Mouse (Mus musculus): Measurements from ENCODE around the gene Tmx1. TPM values are rescaled to one million over a fixed set of nuclear protein-coding genes. Genes with fewer than 3 reads are reported as not detected.

The Tmx1 gene
- 114 and 126 TPM in 2 replicates for polyA plus RNA-seq (2015; fragmentation: Nextera tagmentation; extraction: Ambion mirVana)

GRCm38 (mm10) chr12:70452726-70453645 lies at the start of gene Tmx1:
Gene Tmx1, plus strand, starts transcription at chr12:70453095.
- peaks cover 10% of the 10 kb centered on the region for H3K36me3 ChIP-seq
- peak; percentile 99 for ATAC-seq (replicated peaks; ENCODE audit: low FRiP score)
- peaks cover 20% of the 10 kb centered on the region for H3K4me1 ChIP-seq
- peak within 1 kb of the TSS; percentile 86 for H3K4me3 ChIP-seq (replicated peaks)
- no peaks in the 10 kb centered on the region for H3K27me3 ChIP-seq
- H3K27ac ChIP-seq, result peak within 1 kb of the TSS; percentile 83
- no peaks in the 10 kb centered on the region for H3K9me3 ChIP-seq (replicated peaks)
- peak within 1 kb of the TSS; percentile 85 for H3K9ac ChIP-seq
- peak within 1 kb of the TSS; percentile 82 for H3K4me2 ChIP-seq
- WGBS, result under 1% methylated on average over 58 of the region's 58 CpGs

GRCm38 (mm10) chr12:70404327-70404726 lies 48.6 kb upstream of the Tmx1 start:
- Histone ChIP-seq H3K27me3 (no peaks in the 10 kb centered on the region), H3K4me1 (no peaks in the 10 kb centered on the region), H3K9ac (no peak overlapping the region), H3K9me3 (replicated peaks) (no peaks in the 10 kb centered on the region), H3K4me3 (replicated peaks) (no peak overlapping the region), H3K4me2 (no peak overlapping the region), H3K36me3 (no peaks in the 10 kb centered on the region), H3K27ac (no peak overlapping the region)
- ATAC-seq (replicated peaks; ENCODE audit: low FRiP score), result no peak
- 66% methylated on average over 6 of the region's 6 CpGs for WGBS

GRCm38 (mm10) chr12:70408396-70408795 lies 44.5 kb upstream of the Tmx1 start:
- Histone ChIP-seq H3K27ac (no peak overlapping the region), H3K4me2 (no peak overlapping the region), H3K4me1 (no peaks in the 10 kb centered on the region), H3K36me3 (no peaks in the 10 kb centered on the region), H3K27me3 (no peaks in the 10 kb centered on the region), H3K4me3 (replicated peaks) (no peak overlapping the region), H3K9me3 (replicated peaks) (no peaks in the 10 kb centered on the region), H3K9ac (no peak overlapping the region)
- WGBS, result 74% methylated on average over 1 of the region's 1 CpGs
- no peak for ATAC-seq (replicated peaks; ENCODE audit: low FRiP score)

- no peak overlapping the region for H3K9ac ChIP-seq
- no peaks in the 10 kb centered on the region for H3K27me3 ChIP-seq
- ATAC-seq (replicated peaks; ENCODE audit: low FRiP score), result no peak
- H3K4me3 ChIP-seq (replicated peaks), result no peak overlapping the region
- H3K4me2 ChIP-seq, result no peak overlapping the region
- no peaks in the 10 kb centered on the region for H3K36me3 ChIP-seq
- H3K9me3 ChIP-seq (replicated peaks), result no peaks in the 10 kb centered on the region
- no peaks in the 10 kb centered on the region for H3K4me1 ChIP-seq
- H3K27ac ChIP-seq, result no peak overlapping the region
- 80% methylated on average over 2 of the region's 2 CpGs for WGBS
These were observed 43.3 kb upstream of the Tmx1 start for GRCm38 (mm10) chr12:70409600-70409999.

GRCm38 (mm10) chr12:70420216-70420615 lies 32.7 kb upstream of the Tmx1 start:
- Histone ChIP-seq H3K9ac (no peak overlapping the region), H3K4me1 (no peaks in the 10 kb centered on the region)

GRCm38 (mm10) chr12:70421028-70421427 lies 31.9 kb upstream of the Tmx1 start:
- H3K9ac ChIP-seq, result no peak overlapping the region
- 86% methylated on average over 3 of the region's 3 CpGs for WGBS
- no peaks in the 10 kb centered on the region for H3K27me3 ChIP-seq
- H3K36me3 ChIP-seq, result no peaks in the 10 kb centered on the region
- no peaks in the 10 kb centered on the region for H3K4me1 ChIP-seq
- no peak overlapping the region for H3K27ac ChIP-seq
- no peak overlapping the region for H3K4me3 ChIP-seq (replicated peaks)
- H3K9me3 ChIP-seq (replicated peaks), result no peaks in the 10 kb centered on the region
- H3K4me2 ChIP-seq, result no peak overlapping the region
- no peak for ATAC-seq (replicated peaks; ENCODE audit: low FRiP score)

More at GRCm38 (mm10) chr12:70420216-70420615, 32.7 kb upstream of the Tmx1 start:
- H3K4me2 ChIP-seq, result no peak overlapping the region
- WGBS, result 74% methylated on average over 1 of the region's 1 CpGs
- no peak for ATAC-seq (replicated peaks; ENCODE audit: low FRiP score)
- H3K4me3 ChIP-seq (replicated peaks), result no peak overlapping the region
- H3K27me3 ChIP-seq, result no peaks in the 10 kb centered on the region
- no peaks in the 10 kb centered on the region for H3K36me3 ChIP-seq
- no peaks in the 10 kb centered on the region for H3K9me3 ChIP-seq (replicated peaks)
- no peak overlapping the region for H3K27ac ChIP-seq

- ATAC-seq (replicated peaks; ENCODE audit: low FRiP score), result no peak
- no peaks in the 10 kb centered on the region for H3K4me1 ChIP-seq
These were observed 30.4 kb upstream of the Tmx1 start for GRCm38 (mm10) chr12:70422322-70423118.

GRCm38 (mm10) chr12:70427885-70428284 lies 25.0 kb upstream of the Tmx1 start:
- H3K9ac ChIP-seq, result no peak overlapping the region
- no peak overlapping the region for H3K4me3 ChIP-seq (replicated peaks)
- H3K4me1 ChIP-seq, result no peaks in the 10 kb centered on the region
- H3K27me3 ChIP-seq, result no peaks in the 10 kb centered on the region
- H3K27ac ChIP-seq, result no peak overlapping the region
- H3K4me2 ChIP-seq, result no peak overlapping the region
- no peaks in the 10 kb centered on the region for H3K9me3 ChIP-seq (replicated peaks)
- no peak for ATAC-seq (replicated peaks; ENCODE audit: low FRiP score)
- 53% methylated on average over 3 of the region's 3 CpGs for WGBS
- no peaks in the 10 kb centered on the region for H3K36me3 ChIP-seq

More at GRCm38 (mm10) chr12:70422322-70423118, 30.4 kb upstream of the Tmx1 start:
- no peaks in the 10 kb centered on the region for H3K9me3 ChIP-seq (replicated peaks)
- H3K9ac ChIP-seq, result no peak overlapping the region
- H3K4me3 ChIP-seq (replicated peaks), result no peak overlapping the region
- H3K27ac ChIP-seq, result no peak overlapping the region
- 67% methylated on average over 9 of the region's 9 CpGs for WGBS
- H3K36me3 ChIP-seq, result no peaks in the 10 kb centered on the region
- no peak overlapping the region for H3K4me2 ChIP-seq
- H3K27me3 ChIP-seq, result no peaks in the 10 kb centered on the region

GRCm38 (mm10) chr12:70429637-70430036 lies 23.3 kb upstream of the Tmx1 start:
- no peak for ATAC-seq (replicated peaks; ENCODE audit: low FRiP score)
- Histone ChIP-seq H3K27ac (no peak overlapping the region), H3K4me3 (replicated peaks) (no peak overlapping the region), H3K36me3 (no peaks in the 10 kb centered on the region), H3K9ac (no peak overlapping the region), H3K27me3 (no peaks in the 10 kb centered on the region), H3K4me2 (no peak overlapping the region), H3K4me1 (no peaks in the 10 kb centered on the region), H3K9me3 (replicated peaks) (no peaks in the 10 kb centered on the region)
- WGBS, result 83% methylated on average over 4 of the region's 4 CpGs

- no peaks in the 10 kb centered on the region for H3K9me3 ChIP-seq (replicated peaks)
- 35% methylated on average over 8 of the region's 8 CpGs for WGBS
- no peak overlapping the region for H3K9ac ChIP-seq
These were observed 22.5 kb upstream of the Tmx1 start for GRCm38 (mm10) chr12:70430307-70430950.

GRCm38 (mm10) chr12:70431428-70431827 lies 21.5 kb upstream of the Tmx1 start:
- 66% methylated on average over 5 of the region's 5 CpGs for WGBS

More at GRCm38 (mm10) chr12:70430307-70430950, 22.5 kb upstream of the Tmx1 start:
- Histone ChIP-seq H3K4me1 (no peaks in the 10 kb centered on the region), H3K4me3 (replicated peaks) (no peak overlapping the region), H3K4me2 (no peak overlapping the region), H3K36me3 (no peaks in the 10 kb centered on the region), H3K27ac (no peak overlapping the region), H3K27me3 (no peaks in the 10 kb centered on the region)
- no peak for ATAC-seq (replicated peaks; ENCODE audit: low FRiP score)

GRCm38 (mm10) chr12:70449961-70450360 lies 2.9 kb upstream of the Tmx1 start:
- H3K4me1 ChIP-seq, result peaks cover 20% of the 10 kb centered on the region
- ATAC-seq (replicated peaks; ENCODE audit: low FRiP score), result no peak
- H3K9ac ChIP-seq, result no peak overlapping the region
- H3K36me3 ChIP-seq, result no peaks in the 10 kb centered on the region
- H3K9me3 ChIP-seq (replicated peaks), result no peaks in the 10 kb centered on the region
- no peak overlapping the region for H3K4me3 ChIP-seq (replicated peaks)
- no peak overlapping the region for H3K4me2 ChIP-seq
- no peaks in the 10 kb centered on the region for H3K27me3 ChIP-seq
- H3K27ac ChIP-seq, result no peak overlapping the region

More at GRCm38 (mm10) chr12:70431428-70431827, 21.5 kb upstream of the Tmx1 start:
- H3K9me3 ChIP-seq (replicated peaks), result no peaks in the 10 kb centered on the region
- no peak for ATAC-seq (replicated peaks; ENCODE audit: low FRiP score)
- no peaks in the 10 kb centered on the region for H3K4me1 ChIP-seq
- H3K27ac ChIP-seq, result no peak overlapping the region
- H3K4me3 ChIP-seq (replicated peaks), result no peak overlapping the region
- no peaks in the 10 kb centered on the region for H3K27me3 ChIP-seq
- no peaks in the 10 kb centered on the region for H3K36me3 ChIP-seq
- H3K4me2 ChIP-seq, result no peak overlapping the region
- H3K9ac ChIP-seq, result no peak overlapping the region
